Mouse (Mus musculus) G1E (cell line): ENCODE results near the gene Tcp11.

Experiments
- CTCF ChIP-seq: IDR thresholded peaks from 2 replicates; pipeline ENCODE4 v1.5.1; 2012; ENCODE audit warnings: low read depth, low read length, inconsistent platforms, mixed read lengths
- GATA1 ChIP-seq: IDR thresholded peaks from 2 replicates; pipeline ENCODE4 v1.6.1; 2012; ENCODE audit warnings: borderline replicate concordance, low read length, inconsistent platforms, mixed read lengths
- TAL1 ChIP-seq: conservative IDR thresholded peaks from 2 replicates; pipeline ENCODE4 v1.6.1; 2012; ENCODE audit warnings: low read depth, low read length, inconsistent platforms, mixed read lengths

GRCm38 (mm10) chr17:28100669-28101068, 20.2 kb upstream of the Tcp11 start:
- no peak for TF ChIP-seq CTCF
- TF ChIP-seq TAL1 = no peak
- no peak for TF ChIP-seq GATA1
